Mouse (Mus musculus): ENCODE results near the gene Rpusd3. TPM values are rescaled to one million over a fixed set of nuclear protein-coding genes. Genes with fewer than 3 reads are reported as not detected.

Rpusd3 gene
- polyA plus RNA-seq, 1 experiment from 2014 or later: 21.5 TPM

DNA sequence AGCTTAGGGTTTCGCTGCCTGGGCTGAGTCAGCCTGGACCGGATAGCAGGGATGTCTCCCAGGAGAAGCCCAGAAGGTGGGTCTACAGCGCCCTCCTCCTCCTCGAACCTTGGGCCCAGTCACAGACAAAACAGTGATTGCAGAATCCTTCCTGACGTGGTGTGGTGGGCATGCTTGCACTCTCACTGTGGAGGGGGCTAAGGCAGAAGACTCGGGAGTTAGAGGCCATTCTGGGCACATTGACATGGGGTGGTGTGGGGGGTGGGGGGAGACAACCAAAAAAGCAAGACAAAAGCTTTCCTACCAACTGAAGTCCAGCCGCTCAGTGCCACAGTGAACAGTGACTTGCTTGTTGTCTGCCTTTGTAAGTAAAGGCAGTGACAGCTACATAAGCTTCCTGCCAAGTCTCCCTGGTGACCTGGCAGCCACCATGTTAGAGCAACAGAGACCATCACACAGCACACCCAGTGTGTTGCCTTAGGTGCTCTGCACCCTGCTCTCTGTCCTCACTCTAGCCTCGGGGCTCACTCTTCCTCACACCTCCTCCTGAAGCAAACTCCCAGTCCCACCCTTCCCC lies 34.7 kb downstream of the Rpusd3 start:
- Histone ChIP-seq H3K4me1 (replicated peaks; ENCODE audit: control insufficient read depth, insufficient read depth, low read length) (peaks cover 3% of the 10 kb centered on the region), H3K9me3 (ENCODE audit: control insufficient read depth, low read length) (no peaks in the 10 kb centered on the region), H3K36me3 (ENCODE audit: control insufficient read depth, insufficient read depth, low read length) (peaks cover 66% of the 10 kb centered on the region), H3K27me3 (ENCODE audit: control insufficient read depth, insufficient read depth, low read depth, low read length) (no peaks in the 10 kb centered on the region), H3K4me2 (ENCODE audit: low read depth, low read length) (no peak overlapping the region), H3K9ac (ENCODE audit: low read length) (no peak overlapping the region), H3K4me3 (ENCODE audit: low read length) (no peak overlapping the region), H3K27ac (ENCODE audit: low read length) (no peak overlapping the region)
- ATAC-seq (ENCODE audit: low read depth): no peak
- 93% methylated on average over 8 of the region's 8 CpGs for WGBS

- no peak for ATAC-seq (ENCODE audit: low read depth)
- H3K4me1 ChIP-seq (replicated peaks; ENCODE audit: control insufficient read depth, insufficient read depth, low read length): peaks cover 12% of the 10 kb centered on the region
- no peaks in the 10 kb centered on the region for H3K9me3 ChIP-seq (ENCODE audit: control insufficient read depth, low read length)
- H3K27me3 ChIP-seq (ENCODE audit: control insufficient read depth, insufficient read depth, low read depth, low read length): no peaks in the 10 kb centered on the region
- no peak overlapping the region for H3K9ac ChIP-seq (ENCODE audit: low read length)
- no peak overlapping the region for H3K27ac ChIP-seq (ENCODE audit: low read length)
- H3K4me2 ChIP-seq (ENCODE audit: low read depth, low read length): no peak overlapping the region
- H3K36me3 ChIP-seq (ENCODE audit: control insufficient read depth, insufficient read depth, low read length): peaks cover 45% of the 10 kb centered on the region
- 90% methylated on average over 11 of the region's 11 CpGs for WGBS
- H3K4me3 ChIP-seq (ENCODE audit: low read length): no peak overlapping the region
Measured at GRCm38 (mm10) chr6:113380480-113380879, 38.7 kb downstream of the Rpusd3 start.

DNA sequence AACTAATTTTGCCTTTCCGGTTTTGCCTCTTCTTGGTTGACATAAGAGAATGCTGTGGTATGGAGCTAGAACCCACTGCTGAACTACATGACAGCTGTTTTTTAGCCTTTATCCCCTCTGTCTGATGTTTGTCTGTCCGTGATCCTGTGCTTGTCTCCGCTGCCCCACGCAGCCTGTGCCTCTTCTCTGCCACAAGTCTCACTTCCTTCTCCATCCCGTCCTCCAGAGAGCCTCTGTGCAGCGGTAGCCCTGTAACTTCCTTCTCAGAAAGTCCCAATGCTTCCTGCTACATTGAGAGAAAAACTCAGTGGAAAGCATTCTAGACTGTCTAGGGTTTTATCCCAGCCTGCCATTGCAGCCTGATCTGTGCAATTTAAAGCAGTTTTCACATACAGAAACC lies 39.9 kb downstream of the Rpusd3 start:
- Histone ChIP-seq H3K36me3 (ENCODE audit: control insufficient read depth, insufficient read depth, low read length) (peaks cover 42% of the 10 kb centered on the region), H3K27ac (ENCODE audit: low read length) (no peak overlapping the region), H3K4me2 (ENCODE audit: low read depth, low read length) (peak overlapping the region; percentile 96), H3K4me3 (ENCODE audit: low read length) (peak overlapping the region; percentile 100), H3K9ac (ENCODE audit: low read length) (peak overlapping the region; percentile 96), H3K4me1 (replicated peaks; ENCODE audit: control insufficient read depth, insufficient read depth, low read length) (peaks cover 12% of the 10 kb centered on the region), H3K9me3 (ENCODE audit: control insufficient read depth, low read length) (no peaks in the 10 kb centered on the region), H3K27me3 (ENCODE audit: control insufficient read depth, insufficient read depth, low read depth, low read length) (no peaks in the 10 kb centered on the region)
- WGBS: 69% methylated on average over 6 of the region's 6 CpGs
- ATAC-seq (ENCODE audit: low read depth): no peak

DNA sequence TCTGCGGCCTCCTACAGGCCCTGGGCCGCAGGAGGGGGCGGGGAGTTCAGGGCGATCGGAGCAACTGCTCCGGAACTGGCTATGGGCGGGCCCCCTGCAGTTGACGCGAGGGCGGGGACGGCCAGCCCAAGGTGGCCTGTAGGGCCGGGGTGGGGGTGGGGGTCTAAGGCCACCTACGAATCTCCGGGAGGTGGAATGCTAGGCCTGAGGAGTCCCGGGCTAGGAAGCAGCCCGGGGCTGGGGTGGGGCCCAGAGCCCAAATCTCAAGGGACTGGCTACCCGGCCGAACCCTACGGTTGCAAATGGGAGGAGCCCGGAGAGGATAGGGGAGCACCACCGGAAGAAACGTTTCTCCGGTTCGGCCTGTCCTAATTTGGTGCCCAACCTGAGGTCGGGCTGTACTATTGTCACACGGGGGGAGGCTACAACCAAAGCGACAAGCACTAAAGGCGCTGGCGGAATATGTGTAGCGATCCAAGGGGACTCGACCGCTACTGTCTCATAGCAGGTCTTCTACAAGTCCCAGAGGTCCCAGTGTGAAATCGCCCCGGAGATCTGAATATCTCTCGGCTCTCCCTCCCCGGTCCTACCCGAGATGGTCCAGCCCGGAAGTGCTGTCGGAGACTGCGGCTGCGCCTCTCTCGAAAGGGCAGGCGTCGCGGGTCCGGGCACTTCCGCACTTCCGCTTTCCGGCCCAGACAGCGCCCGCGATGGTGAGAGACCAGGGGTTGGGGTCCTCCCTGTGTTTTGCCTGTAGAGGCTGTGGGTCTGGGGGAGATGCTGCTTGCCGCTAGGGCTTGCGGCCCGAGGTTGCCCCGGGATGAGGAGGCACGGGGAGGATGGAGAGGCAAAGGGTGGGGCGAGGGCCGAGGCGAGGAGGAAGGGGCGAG lies 41.4 kb downstream of the Rpusd3 start, which contains the start of the genes Tada3 and Arpc4:
TSS of gene Tada3 (minus strand) at position 388 of the 890 bp plus-strand sequence.
TSS of gene Arpc4 (plus strand) at position 620 of the 890 bp plus-strand sequence.
- Histone ChIP-seq H3K4me3 (ENCODE audit: low read length) (peak within 1 kb of the TSS; percentile 100), H3K36me3 (ENCODE audit: control insufficient read depth, insufficient read depth, low read length) (peaks cover 38% of the 10 kb centered on the region), H3K27ac (ENCODE audit: low read length) (peak within 1 kb of the TSS; percentile 99), H3K9me3 (ENCODE audit: control insufficient read depth, low read length) (no peaks in the 10 kb centered on the region), H3K27me3 (ENCODE audit: control insufficient read depth, insufficient read depth, low read depth, low read length) (no peaks in the 10 kb centered on the region), H3K4me2 (ENCODE audit: low read depth, low read length) (peak within 1 kb of the TSS; percentile 96), H3K4me1 (replicated peaks; ENCODE audit: control insufficient read depth, insufficient read depth, low read length) (peaks cover 12% of the 10 kb centered on the region), H3K9ac (ENCODE audit: low read length) (peak within 1 kb of the TSS; percentile 96)
- under 1% methylated on average over 59 of the region's 61 CpGs for WGBS
- peak; percentile 96 for ATAC-seq (ENCODE audit: low read depth)

DNA sequence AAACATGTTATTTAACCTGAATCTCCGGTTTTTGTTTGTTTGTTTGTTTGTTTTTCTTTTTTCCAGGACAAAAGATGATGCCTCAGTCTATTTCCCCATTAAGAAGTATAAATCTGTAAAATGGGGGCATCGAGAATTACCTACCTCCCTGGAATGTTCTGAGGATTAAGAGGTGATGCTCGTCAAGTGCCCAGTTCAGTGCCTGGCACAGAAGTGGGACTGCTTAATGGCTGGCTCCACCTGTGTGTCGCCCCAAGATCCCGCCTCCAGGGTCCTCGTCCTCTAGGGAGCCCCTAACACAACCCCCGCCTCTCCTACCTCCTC lies 42.0 kb downstream of the Rpusd3 start:
- H3K9ac ChIP-seq (ENCODE audit: low read length): peak overlapping the region; percentile 96
- 6% methylated on average over 7 of the region's 7 CpGs for WGBS
- H3K4me1 ChIP-seq (replicated peaks; ENCODE audit: control insufficient read depth, insufficient read depth, low read length): peaks cover 12% of the 10 kb centered on the region
- peak overlapping the region; percentile 100 for H3K4me3 ChIP-seq (ENCODE audit: low read length)
- no peak for ATAC-seq (ENCODE audit: low read depth)
- H3K27me3 ChIP-seq (ENCODE audit: control insufficient read depth, insufficient read depth, low read depth, low read length): no peaks in the 10 kb centered on the region
- no peaks in the 10 kb centered on the region for H3K9me3 ChIP-seq (ENCODE audit: control insufficient read depth, low read length)
- H3K27ac ChIP-seq (ENCODE audit: low read length): peak overlapping the region; percentile 99
- H3K36me3 ChIP-seq (ENCODE audit: control insufficient read depth, insufficient read depth, low read length): peaks cover 36% of the 10 kb centered on the region
- peak overlapping the region; percentile 96 for H3K4me2 ChIP-seq (ENCODE audit: low read depth, low read length)

DNA sequence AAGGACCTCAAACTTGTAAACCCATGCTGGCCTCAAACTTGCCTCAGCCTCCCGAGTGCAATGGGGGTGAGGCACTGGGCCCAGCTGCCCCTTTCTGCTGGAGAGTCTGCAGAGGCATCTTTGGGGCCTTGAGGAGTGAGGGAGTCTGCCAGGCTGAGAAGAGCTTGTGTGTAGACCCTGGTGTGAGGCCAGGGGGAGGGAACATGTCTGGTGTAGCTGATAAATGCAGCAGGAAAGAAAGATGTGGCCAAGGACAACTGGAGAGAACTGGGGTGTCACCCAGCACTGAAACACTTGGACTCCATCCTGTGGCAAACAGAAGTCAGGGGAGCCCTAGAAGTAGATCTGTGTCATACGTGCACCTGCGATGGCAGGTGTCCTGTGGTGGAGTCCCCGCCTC lies 45.6 kb downstream of the Rpusd3 start:
- Histone ChIP-seq H3K9ac (ENCODE audit: low read length) (no peak overlapping the region), H3K9me3 (ENCODE audit: control insufficient read depth, low read length) (no peaks in the 10 kb centered on the region), H3K4me1 (replicated peaks; ENCODE audit: control insufficient read depth, insufficient read depth, low read length) (no peaks in the 10 kb centered on the region; the same call in 1 of the 2 replicates), H3K36me3 (ENCODE audit: control insufficient read depth, insufficient read depth, low read length) (peaks cover 30% of the 10 kb centered on the region), H3K4me3 (ENCODE audit: low read length) (no peak overlapping the region), H3K27me3 (ENCODE audit: control insufficient read depth, insufficient read depth, low read depth, low read length) (no peaks in the 10 kb centered on the region), H3K27ac (ENCODE audit: low read length) (no peak overlapping the region), H3K4me2 (ENCODE audit: low read depth, low read length) (no peak overlapping the region)
- ATAC-seq (ENCODE audit: low read depth): no peak
- 93% methylated on average over 4 of the region's 4 CpGs for WGBS

GRCm38 (mm10) chr6:113370194-113370929 lies 48.8 kb downstream of the Rpusd3 start:
- 80% methylated on average over 20 of the region's 20 CpGs for WGBS

GRCm38 (mm10) chr6:113368577-113368976 lies 50.6 kb downstream of the Rpusd3 start:
- no peak overlapping the region for H3K4me2 ChIP-seq (ENCODE audit: low read depth, low read length)
- no peak for ATAC-seq (ENCODE audit: low read depth)

More at GRCm38 (mm10) chr6:113370194-113370929, 48.8 kb downstream of the Rpusd3 start:
- Histone ChIP-seq H3K4me2 (ENCODE audit: low read depth, low read length) (no peak overlapping the region), H3K9me3 (ENCODE audit: control insufficient read depth, low read length) (no peaks in the 10 kb centered on the region), H3K9ac (ENCODE audit: low read length) (no peak overlapping the region), H3K4me3 (ENCODE audit: low read length) (no peak overlapping the region), H3K36me3 (ENCODE audit: control insufficient read depth, insufficient read depth, low read length) (peaks cover 27% of the 10 kb centered on the region), H3K27ac (ENCODE audit: low read length) (no peak overlapping the region), H3K4me1 (replicated peaks; ENCODE audit: control insufficient read depth, insufficient read depth, low read length) (no peaks in the 10 kb centered on the region), H3K27me3 (ENCODE audit: control insufficient read depth, insufficient read depth, low read depth, low read length) (no peaks in the 10 kb centered on the region)
- ATAC-seq (ENCODE audit: low read depth): peak; percentile 51; the same call in 1 of the 2 replicates

GRCm38 (mm10) chr6:113368124-113368523 lies 51.0 kb downstream of the Rpusd3 start:
- Histone ChIP-seq H3K27me3 (ENCODE audit: control insufficient read depth, insufficient read depth, low read depth, low read length) (no peaks in the 10 kb centered on the region), H3K4me3 (ENCODE audit: low read length) (no peak overlapping the region), H3K4me1 (replicated peaks; ENCODE audit: control insufficient read depth, insufficient read depth, low read length) (no peaks in the 10 kb centered on the region), H3K9ac (ENCODE audit: low read length) (no peak overlapping the region), H3K36me3 (ENCODE audit: control insufficient read depth, insufficient read depth, low read length) (peaks cover 15% of the 10 kb centered on the region), H3K4me2 (ENCODE audit: low read depth, low read length) (no peak overlapping the region), H3K27ac (ENCODE audit: low read length) (no peak overlapping the region), H3K9me3 (ENCODE audit: control insufficient read depth, low read length) (no peaks in the 10 kb centered on the region)
- 87% methylated on average over 7 of the region's 7 CpGs for WGBS
- ATAC-seq (ENCODE audit: low read depth): no peak

More at GRCm38 (mm10) chr6:113368577-113368976, 50.6 kb downstream of the Rpusd3 start:
- H3K27ac ChIP-seq (ENCODE audit: low read length): no peak overlapping the region
- H3K9ac ChIP-seq (ENCODE audit: low read length): no peak overlapping the region
- no peaks in the 10 kb centered on the region for H3K9me3 ChIP-seq (ENCODE audit: control insufficient read depth, low read length)
- no peak overlapping the region for H3K4me3 ChIP-seq (ENCODE audit: low read length)
- WGBS: 80% methylated on average over 5 of the region's 5 CpGs
- H3K27me3 ChIP-seq (ENCODE audit: control insufficient read depth, insufficient read depth, low read depth, low read length): no peaks in the 10 kb centered on the region
- peaks cover 18% of the 10 kb centered on the region for H3K36me3 ChIP-seq (ENCODE audit: control insufficient read depth, insufficient read depth, low read length)
- H3K4me1 ChIP-seq (replicated peaks; ENCODE audit: control insufficient read depth, insufficient read depth, low read length): no peaks in the 10 kb centered on the region

Data from lung, embryonic 16.5 days (tissue).